Mouse (Mus musculus) gastrocnemius, postnatal 14 days (tissue): ENCODE measurements at regions not wholly inside any gene's neighbourhood (a gene's known extent, or its start where the extent isn't known, plus 50 kb on each side); places are given as distances from the start of the nearest gene placed in this dataset.
A peak's percentile ranks its signal among the peaks of the same experiment; 100 is the strongest.
"Not testable (repeated sequence)": the region's sequence is repeated elsewhere in the genome, so short reads cannot be mapped to it uniquely, and the experiment has no call there.

Source experiments
- DNase-seq: peaks from one replicate; pipeline ENCODE4 v3.0.0; 2021; ENCODE audit warnings: mixed read lengths
- intact Hi-C: fragments of 180-260 bp; cut with DNase I; formaldehyde crosslinking; loops from one replicate; pipeline ENCODE4 v1.15.1; 2025; ENCODE audit warnings: low total_unique reads

DNA sequence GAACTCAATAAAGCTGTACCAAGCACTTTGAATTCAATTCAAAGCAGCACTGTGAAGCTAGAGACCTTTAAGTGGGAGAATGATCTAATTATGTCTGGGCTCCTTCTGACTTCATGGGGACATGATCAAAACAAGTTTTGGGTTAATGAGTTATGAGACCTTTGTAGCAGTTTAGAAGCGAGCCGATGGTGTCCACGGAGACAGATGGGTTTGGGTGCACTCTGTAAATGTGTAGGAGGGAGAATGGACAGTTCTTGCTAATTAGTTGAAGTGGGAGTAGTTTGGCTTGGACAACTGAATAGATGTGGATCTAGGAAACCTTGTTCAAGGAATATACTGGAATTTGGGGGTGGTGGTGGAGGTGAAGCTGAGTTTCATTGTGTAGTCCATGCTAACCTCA is 186.3 kb upstream of the Cldn34b3 start:
- intact Hi-C loops = no loop called here
- DNase-seq = no peak

DNA sequence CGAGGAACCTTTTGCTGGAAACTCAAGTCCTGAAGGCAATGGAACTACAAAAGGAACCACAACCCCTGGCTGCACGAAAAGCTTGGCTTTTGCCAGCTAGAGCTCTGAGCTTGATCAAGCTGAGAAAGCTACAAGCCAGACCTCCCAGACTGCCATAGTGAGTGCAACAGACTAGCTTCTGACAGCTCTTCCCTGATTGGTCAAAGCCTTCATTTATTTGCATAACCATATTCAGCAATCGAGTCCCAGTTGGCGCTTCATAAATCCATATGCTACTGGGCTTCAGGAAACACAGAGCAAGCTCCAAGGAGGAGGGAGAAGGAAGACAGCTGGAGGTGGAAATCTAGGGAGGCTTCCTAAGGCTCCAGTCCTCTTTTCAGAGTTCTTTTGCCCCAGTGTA is 181.4 kb upstream of the Cldn34b3 start:
- intact Hi-C loops = no loop called here
- no peak for DNase-seq

DNA sequence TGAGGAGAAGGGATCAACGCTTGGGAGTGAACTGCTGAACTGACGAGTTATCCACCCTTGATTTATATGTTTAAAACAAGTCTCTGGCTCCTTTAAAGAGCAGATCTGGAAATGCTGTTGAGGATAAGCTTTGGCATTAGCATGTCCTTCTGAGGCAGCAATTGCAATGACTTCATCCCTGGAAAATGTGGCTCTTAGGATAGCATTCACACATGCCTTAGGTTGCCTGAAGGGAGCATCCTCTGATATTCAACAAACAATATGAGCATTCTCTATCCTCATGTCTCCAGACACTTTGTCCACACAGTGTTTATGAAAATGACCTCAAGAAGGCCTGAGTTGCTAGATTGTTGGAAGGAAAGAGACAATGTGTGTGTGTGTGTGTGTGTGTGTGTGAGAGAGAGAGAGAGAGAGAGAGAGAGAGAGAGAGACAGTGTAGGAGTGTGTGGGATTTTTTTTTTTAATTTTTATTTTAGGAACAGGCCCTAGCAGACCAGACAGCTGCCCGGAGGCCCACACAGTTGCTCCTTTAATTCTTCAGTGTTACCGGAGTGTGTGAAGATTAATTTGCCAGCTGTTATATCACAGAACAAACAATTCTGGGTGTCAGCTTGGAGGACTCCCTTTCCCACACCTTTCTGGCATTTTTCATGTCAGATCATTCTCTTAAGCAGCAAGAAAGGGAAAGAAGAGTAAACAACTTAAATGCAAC is 153.2 kb upstream of the Cldn34b3 start:
- DNase-seq = no peak
- intact Hi-C loops = no loop called here

DNA sequence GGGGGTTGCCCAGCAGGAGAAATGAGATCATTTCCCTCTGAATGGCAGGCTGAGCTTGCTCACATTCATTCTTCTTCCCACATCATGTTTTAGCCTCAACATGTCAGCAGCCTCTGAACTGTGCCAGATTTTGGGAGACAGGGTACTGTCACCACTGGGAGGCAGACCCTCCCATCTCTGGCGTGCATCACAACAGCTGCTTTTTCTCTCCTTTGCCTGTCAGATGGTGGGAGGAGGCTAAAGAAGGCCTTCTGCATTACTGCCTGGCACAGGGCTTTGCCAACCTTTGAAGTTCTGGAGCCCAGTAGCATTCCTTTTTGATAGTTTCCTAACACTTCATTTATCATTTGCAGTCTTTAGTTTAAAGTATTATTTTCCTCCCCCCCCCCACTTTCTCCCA is 148.0 kb upstream of the Cldn34b3 start:
- DNase-seq = no peak
- intact Hi-C loops = no loop called here

DNA sequence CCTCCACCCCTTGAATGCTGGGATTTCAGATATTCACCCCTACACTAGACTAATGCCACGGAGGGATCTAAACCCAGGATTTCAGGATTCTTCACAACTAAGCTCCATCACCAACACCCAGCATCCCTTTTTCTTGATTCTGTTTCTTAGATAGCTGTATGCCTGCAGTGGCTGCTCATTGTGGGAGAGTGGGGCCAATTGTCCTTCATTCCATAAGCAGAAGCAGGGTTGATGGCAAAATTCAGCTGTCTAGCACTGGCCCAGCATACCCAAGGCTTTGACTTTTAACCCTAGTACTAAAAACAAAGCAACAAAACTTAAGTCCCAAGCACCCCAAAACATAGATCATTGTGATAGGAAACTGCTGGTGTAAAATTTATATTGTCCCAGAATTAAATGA is 147.5 kb upstream of the Cldn34b3 start:
- intact Hi-C loops = no loop called here
- no peak for DNase-seq

DNA sequence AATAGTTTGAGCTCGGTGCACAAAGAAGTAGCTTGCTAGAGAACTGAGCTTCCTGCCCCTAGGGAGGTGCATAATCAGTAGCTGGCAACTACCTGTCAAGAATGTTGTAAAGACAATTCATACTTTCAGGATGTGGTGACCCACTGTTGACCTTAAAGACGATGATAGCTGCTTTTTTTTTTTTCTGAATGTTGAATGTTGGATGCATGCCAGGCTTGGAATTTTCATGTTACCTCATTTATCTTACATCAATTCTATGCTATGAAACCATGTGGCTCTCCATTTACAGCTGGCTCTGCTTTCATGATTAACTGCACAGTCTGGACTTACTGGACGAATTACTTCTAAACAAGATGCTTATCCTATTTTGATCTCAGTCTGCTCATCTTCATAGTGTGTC is 143.2 kb upstream of the Cldn34b3 start:
- DNase-seq = no peak
- intact Hi-C loops = no loop called here

DNA sequence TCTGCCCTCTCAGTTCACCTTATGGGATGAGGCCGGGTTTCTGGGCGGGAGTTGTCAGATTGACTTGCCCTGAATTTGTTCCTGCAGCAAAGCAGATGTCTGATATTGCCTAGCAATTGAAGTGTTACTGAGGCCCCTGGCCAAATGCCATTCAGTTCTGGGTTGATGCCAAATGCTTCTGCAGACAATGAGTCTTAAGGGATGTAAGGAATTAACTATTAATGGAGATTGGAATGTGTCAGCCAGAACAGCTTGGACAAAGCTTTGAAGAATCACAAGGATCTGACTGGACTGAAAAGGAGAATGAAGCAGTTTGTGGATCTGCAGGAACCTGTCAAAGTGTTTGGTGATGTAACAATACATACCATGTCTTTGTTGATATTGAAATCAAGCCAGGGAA is 140.7 kb upstream of the Cldn34b3 start:
- intact Hi-C loops = no loop called here
- peak; percentile 37 for DNase-seq

DNA sequence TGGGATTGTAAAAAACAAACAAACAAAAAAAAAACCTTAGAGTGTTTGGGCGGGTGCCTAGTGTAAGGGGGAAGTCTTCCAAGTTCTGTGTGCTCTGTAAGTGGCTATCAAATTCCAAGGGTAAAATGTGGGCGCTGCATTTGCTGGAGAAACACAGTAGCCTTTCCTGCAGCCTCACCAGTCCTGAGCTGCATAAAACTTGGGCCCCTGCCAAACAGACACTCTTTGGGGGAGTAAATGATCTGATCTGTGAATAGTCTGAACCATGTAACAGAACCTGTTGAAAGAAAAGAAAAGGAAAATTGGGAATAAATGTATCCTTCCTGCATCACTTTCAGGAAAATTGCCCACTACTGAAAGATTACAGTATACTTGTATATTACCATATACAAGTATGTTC is 126.4 kb upstream of the Cldn34b3 start:
- no peak for DNase-seq
- intact Hi-C loops = no loop called here

DNA sequence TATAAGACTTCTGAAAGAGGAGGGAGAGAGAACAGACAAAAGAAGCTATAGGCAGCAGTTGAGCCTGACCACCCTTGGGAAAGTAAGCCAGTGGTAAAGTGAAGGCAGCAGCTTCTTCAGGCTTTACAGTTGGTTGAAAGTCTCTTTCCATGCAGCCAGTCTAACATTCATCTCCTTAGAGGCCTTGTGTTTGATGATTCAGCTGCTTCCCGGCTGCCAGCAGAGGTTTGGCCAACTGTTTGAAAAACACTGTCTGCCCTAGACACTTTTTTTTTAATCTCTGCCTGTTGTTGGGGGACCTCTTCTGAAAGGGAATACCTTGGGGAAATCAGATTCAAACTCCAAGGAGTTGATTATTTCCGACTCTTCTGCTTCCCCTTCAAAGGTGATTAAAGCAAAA is 123.1 kb upstream of the Cldn34b3 start:
- no peak for DNase-seq
- intact Hi-C loops = no loop called here

DNA sequence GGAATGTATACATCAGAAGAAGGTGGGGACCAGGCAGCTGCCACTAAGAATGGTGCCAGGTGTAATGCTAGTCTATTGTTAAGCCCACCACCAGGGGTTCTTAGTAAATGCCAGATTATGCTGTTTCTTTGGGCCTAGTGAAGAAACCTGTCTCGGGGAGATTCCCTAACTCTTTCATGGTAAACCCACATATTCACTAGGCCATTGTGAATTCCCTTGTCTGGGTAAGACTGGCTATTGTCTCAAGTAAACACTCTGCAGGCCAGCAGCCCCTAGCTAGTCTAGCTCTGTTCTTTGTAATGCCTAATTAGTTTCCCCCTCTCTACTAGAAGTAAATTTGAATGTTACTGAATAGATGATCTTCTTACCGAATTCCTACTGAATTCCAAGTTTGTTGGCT is 89.3 kb upstream of the Cldn34b3 start:
- intact Hi-C loops, DNase-seq: not testable (repeated sequence)

DNA sequence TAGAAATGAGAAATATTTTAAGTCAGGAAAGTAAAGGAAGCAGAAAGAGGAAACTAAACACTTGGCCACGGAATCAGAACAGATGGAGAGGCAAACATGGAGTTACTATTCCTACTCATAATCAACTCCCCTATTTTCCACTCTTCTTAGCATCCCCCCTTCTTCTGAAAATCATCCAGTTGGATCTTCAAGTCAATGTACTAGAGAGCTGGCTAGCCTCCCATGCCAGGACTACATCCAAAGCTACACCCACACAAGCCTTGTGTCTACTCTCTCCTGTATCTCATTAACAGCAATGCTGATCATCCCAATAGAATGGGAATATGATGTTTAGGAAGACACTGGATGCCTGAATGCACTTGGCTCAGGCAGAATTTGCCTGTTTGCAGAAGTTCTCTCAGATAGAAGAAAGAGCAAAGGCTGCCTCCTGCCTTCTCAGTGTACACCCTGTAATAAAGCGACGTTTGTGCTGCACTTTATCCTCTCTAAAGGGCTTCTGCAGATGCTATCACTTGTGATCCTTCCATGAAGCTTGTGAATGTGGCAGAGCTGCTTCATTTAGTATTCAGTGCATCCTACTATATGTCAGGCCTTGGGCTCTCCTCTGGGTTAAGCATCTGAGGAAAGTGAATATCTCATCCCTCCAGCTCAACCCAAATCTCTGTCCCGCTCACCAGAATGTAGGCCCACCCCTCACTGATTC is 82.5 kb upstream of the Cldn34b3 start:
- intact Hi-C loops = no loop called here
- DNase-seq = peak; percentile 9

DNA sequence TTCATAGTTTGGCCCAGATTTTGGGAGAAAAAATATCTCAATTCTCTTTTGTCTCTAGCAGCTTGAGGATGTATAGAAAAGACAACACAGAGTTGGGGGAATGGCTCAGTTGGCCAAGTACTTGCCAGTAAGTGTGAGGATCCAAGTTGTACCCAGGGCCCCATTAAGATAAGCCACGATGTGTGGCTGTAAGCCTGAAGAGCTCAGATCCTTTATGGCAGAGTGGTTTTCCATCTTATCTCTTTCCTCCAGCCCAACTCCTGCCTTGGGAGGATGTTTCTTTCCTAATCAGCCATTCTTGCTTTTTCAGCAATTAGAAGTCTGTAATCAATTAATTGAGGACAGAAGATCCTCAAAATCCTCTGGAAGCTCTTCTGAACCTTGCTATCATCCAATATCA is 63.5 kb upstream of the Cldn34b3 start:
- DNase-seq = no peak
- intact Hi-C loops = loop anchor here (5.0 kb wide), 1 partner anchor 403 kb away; no protein-coding TSS in a partner anchor

DNA sequence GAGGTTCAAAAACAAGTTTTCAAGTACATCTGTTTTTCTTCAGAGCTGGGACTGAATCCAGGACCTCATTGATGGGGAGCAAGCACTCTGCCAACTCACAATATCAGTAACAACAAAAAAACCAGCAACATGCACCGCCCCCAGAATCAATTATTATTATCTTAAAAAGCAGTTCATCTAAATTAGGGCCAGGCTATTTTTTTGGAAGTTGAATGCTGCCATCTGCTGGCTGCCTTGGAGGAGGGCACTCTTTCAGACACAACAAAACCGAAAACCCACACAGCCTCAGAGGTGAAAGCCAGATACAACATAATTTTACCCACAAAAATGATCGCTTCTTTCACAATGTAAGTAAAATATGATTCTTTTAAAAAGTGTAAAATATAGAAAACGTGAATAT is 62.7 kb upstream of the Cldn34b3 start:
- intact Hi-C loops = loop anchor here (5.0 kb wide), 1 partner anchor 404 kb away; no protein-coding TSS in a partner anchor
- peak; percentile 17 for DNase-seq
